Mouse (Mus musculus): Measurements from ENCODE around the gene Tppp.
"Not testable (repeated sequence)": the region's sequence is repeated elsewhere in the genome, so short reads cannot be mapped to it uniquely, and the experiment has no call there.

Gene Tppp

GRCm38 (mm10) chr13:74008948-74009718 is at the start of gene Tppp:
Gene Tppp, plus strand, starts transcription at chr13:74009407.
- DNase-seq (ENCODE audit: low spot score), result peak; percentile 84

- no peak for DNase-seq (ENCODE audit: low spot score)
Measured at GRCm38 (mm10) chr13:73960117-73960652, 49.0 kb upstream of the Tppp start.

GRCm38 (mm10) chr13:73961177-73961576 is 48.0 kb upstream of the Tppp start:
- no peak for DNase-seq (ENCODE audit: low spot score)

GRCm38 (mm10) chr13:73963551-73963950 is 45.7 kb upstream of the Tppp start, which contains the start of gene Zdhhc11:
Gene Zdhhc11, plus strand, starts transcription at chr13:73963851.
- DNase-seq (ENCODE audit: low spot score), result no peak

- peak; percentile 83 for DNase-seq (ENCODE audit: low spot score)
Measured at GRCm38 (mm10) chr13:73970545-73971448, 38.4 kb upstream of the Tppp start.

GRCm38 (mm10) chr13:73974523-73974922 is 34.7 kb upstream of the Tppp start:
- no peak for DNase-seq (ENCODE audit: low spot score)

- no peak for DNase-seq (ENCODE audit: low spot score)
Measured at GRCm38 (mm10) chr13:73976935-73977334, 32.3 kb upstream of the Tppp start.

GRCm38 (mm10) chr13:73990325-73990724 is 18.9 kb upstream of the Tppp start:
- DNase-seq (ENCODE audit: low spot score), result no peak

GRCm38 (mm10) chr13:73990761-73991160 is 18.4 kb upstream of the Tppp start:
- no peak for DNase-seq (ENCODE audit: low spot score)

- DNase-seq (ENCODE audit: low spot score), result no peak
Measured at GRCm38 (mm10) chr13:73991267-73991666, 17.9 kb upstream of the Tppp start.

- no peak for DNase-seq (ENCODE audit: low spot score)
Measured at GRCm38 (mm10) chr13:73996456-73996855, 12.8 kb upstream of the Tppp start.

GRCm38 (mm10) chr13:74000519-74000918 is 8.7 kb upstream of the Tppp start:
- DNase-seq (ENCODE audit: low spot score), result no peak

GRCm38 (mm10) chr13:74000961-74001360 is 8.2 kb upstream of the Tppp start:
- no peak for DNase-seq (ENCODE audit: low spot score)

- DNase-seq (ENCODE audit: low spot score), result no peak
Measured at GRCm38 (mm10) chr13:74001492-74001891, 7.7 kb upstream of the Tppp start.

- not testable (repeated sequence) for DNase-seq (ENCODE audit: low spot score)
Measured at GRCm38 (mm10) chr13:74006881-74007280, 2.3 kb upstream of the Tppp start.

GRCm38 (mm10) chr13:74008216-74008615 is 991 bp upstream of the Tppp start:
- not testable (repeated sequence) for DNase-seq (ENCODE audit: low spot score)

- peak; percentile 78 for DNase-seq (ENCODE audit: low spot score)
Measured at GRCm38 (mm10) chr13:74009791-74010614, 796 bp downstream of the Tppp start.

GRCm38 (mm10) chr13:74010678-74011077 is 1.5 kb downstream of the Tppp start:
- DNase-seq (ENCODE audit: low spot score), result no peak

GRCm38 (mm10) chr13:74015908-74016307 is 6.7 kb downstream of the Tppp start:
- no peak for DNase-seq (ENCODE audit: low spot score)

- DNase-seq (ENCODE audit: low spot score), result no peak
Measured at GRCm38 (mm10) chr13:74017426-74017825, 8.2 kb downstream of the Tppp start.

GRCm38 (mm10) chr13:74019006-74019405 is 9.8 kb downstream of the Tppp start:
- not testable (repeated sequence) for DNase-seq (ENCODE audit: low spot score)
